Mouse (Mus musculus) forebrain, embryonic 10.5 days (tissue): ENCODE results near the gene Cdan1. TPM values are rescaled to one million over a fixed set of nuclear protein-coding genes. Genes with fewer than 3 reads are reported as not detected.

Source experiments
- DNase-seq: peaks from one replicate; pipeline ENCODE4 v3.0.0-alpha.2; 2017; ENCODE audit warnings: low spot score; ENCODE audit errors: extremely low spot score
- H3K27ac ChIP-seq: fragments of 300-500 bp; sonication (generic); 2 replicates; pipeline ENCODE4 v1.5.1; 2016; ENCODE audit warnings: mild to moderate bottlenecking
- H3K27me3 ChIP-seq: fragments of 300-500 bp; sonication (generic); 2 replicates; pipeline ENCODE4 v1.6.1; 2016; ENCODE audit warnings: mild to moderate bottlenecking; ENCODE audit not compliant: poor library complexity, severe bottlenecking
- H3K36me3 ChIP-seq: fragments of 300-500 bp; sonication (generic); replicated peaks from 2 replicates; pipeline ENCODE4 v1.6.1; 2016; ENCODE audit warnings: mild to moderate bottlenecking, moderate library complexity
- H3K4me1 ChIP-seq: fragments of 300-500 bp; sonication (generic); 2 replicates; pipeline ENCODE4 v1.6.1; 2016
- H3K4me3 ChIP-seq: fragments of 300-500 bp; sonication (generic); 2 replicates; pipeline ENCODE4 v1.5.1; 2016; ENCODE audit warnings: mild to moderate bottlenecking, moderate library complexity
- H3K9me3 ChIP-seq: fragments of 300-500 bp; sonication (generic); 2 replicates; pipeline ENCODE4 v1.6.1; 2016; ENCODE audit warnings: mild to moderate bottlenecking, moderate library complexity
- WGBS: fragments of 180-500 bp; shearing (Covaris S2); methylation state at CpG from one replicate; pipeline ENCODE4 v1.1.7; 2016; 5-methylcytosine and 5-hydroxymethylcytosine counted together
- polyA plus RNA-seq: library from polyadenylated mRNA; unstranded; fragments of >200 nt; fragmentation: Nextera tagmentation; extraction: Ambion mirVana; gene quantifications from 2 replicates; pipeline ENCODE4 v1.2.1, GENCODE M21; 2016

Cdan1 gene
- polyA plus RNA-seq, 1 experiment from 2014 or later, result 4.7 TPM

DNA sequence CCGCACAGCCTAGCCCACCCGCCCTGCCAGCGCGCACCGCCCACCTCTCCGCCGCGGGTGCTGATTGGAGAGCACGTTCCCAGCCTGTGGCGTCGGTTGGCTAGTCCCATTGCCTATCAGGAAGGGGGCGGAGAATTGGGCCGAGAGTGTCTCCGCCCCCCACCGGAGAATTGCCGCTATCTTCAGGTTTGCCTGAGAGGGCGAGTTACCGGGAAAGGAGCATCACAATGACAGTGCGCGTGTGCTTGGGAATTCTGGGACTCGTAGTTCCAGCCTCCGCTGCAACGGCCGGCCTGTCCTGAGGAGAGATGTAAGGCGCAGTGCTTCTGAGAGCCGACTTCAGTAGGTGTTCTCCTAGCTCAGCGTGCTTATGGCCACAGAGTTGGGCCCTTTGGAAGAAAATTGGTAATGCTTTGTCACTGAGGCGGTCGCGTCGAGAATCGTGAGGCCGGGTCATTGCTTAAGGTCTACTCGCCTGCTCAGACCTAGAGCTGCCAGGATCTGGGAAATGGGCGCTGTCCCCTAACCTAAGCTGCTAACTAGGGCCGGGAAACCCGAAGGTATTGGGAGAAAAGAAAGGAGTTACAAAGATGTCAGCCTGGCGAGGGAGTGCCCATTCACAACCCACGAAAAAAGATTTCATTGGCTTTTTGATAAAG lies 625 bp upstream of the Cdan1 start, which contains the start of gene Ttbk2:
TSS of gene Ttbk2 (minus strand) at position 181 of the 659 bp plus-strand sequence.
- Histone ChIP-seq H3K36me3 (no peaks in the 10 kb centered on the region), H3K4me3 (peak within 1 kb of the TSS; percentile 94), H3K9me3 (no peaks in the 10 kb centered on the region), H3K4me1 (peaks cover 22% of the 10 kb centered on the region), H3K27me3 (no peaks in the 10 kb centered on the region), H3K27ac (peak within 1 kb of the TSS; percentile 91)
- DNase-seq, result peak; percentile 97
- under 1% methylated on average over 39 of the region's 39 CpGs for WGBS

DNA sequence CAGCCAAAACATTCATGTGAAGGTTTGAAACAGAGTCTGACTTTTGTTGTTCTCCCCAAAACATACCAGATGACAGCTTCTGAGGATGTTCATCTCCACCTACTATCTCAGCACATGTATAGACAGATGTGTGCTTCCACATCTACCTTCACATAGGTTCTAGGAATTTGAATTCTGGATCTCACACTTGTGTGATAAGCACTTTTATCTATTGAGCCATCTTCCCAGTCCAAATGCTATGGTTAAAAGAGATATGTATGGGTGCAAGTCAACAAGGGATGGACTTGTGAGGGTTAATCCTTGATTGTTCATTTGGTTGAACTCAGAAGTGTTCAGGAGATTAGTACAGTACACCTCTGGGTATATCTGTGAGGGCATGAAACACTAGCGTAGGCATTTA lies 4.6 kb downstream of the Cdan1 start:
- Histone ChIP-seq H3K27ac (no peak overlapping the region), H3K4me1 (peaks cover 12% of the 10 kb centered on the region), H3K27me3 (no peaks in the 10 kb centered on the region), H3K9me3 (no peaks in the 10 kb centered on the region), H3K4me3 (no peak overlapping the region), H3K36me3 (no peaks in the 10 kb centered on the region)
- 92% methylated on average over 1 of the region's 1 CpGs for WGBS
- DNase-seq, result no peak

- H3K27ac ChIP-seq, result no peak overlapping the region
- no peaks in the 10 kb centered on the region for H3K36me3 ChIP-seq
- no peak for DNase-seq
- peaks cover 7% of the 10 kb centered on the region for H3K4me1 ChIP-seq
- no peaks in the 10 kb centered on the region for H3K9me3 ChIP-seq
- WGBS, result 92% methylated on average over 4 of the region's 4 CpGs
- no peaks in the 10 kb centered on the region for H3K27me3 ChIP-seq
- no peak overlapping the region for H3K4me3 ChIP-seq
These were observed 5.9 kb downstream of the Cdan1 start for GRCm38 (mm10) chr2:120843990-120844389.

GRCm38 (mm10) chr2:120841211-120841610 lies 8.7 kb downstream of the Cdan1 start:
- H3K4me1 ChIP-seq, result no peaks in the 10 kb centered on the region
- no peak overlapping the region for H3K4me3 ChIP-seq
- H3K36me3 ChIP-seq, result peaks cover 6% of the 10 kb centered on the region
- H3K27ac ChIP-seq, result no peak overlapping the region
- H3K9me3 ChIP-seq, result peaks cover 9% of the 10 kb centered on the region; the same call in 1 of the 2 replicates
- WGBS, result 94% methylated on average over 1 of the region's 1 CpGs
- no peaks in the 10 kb centered on the region for H3K27me3 ChIP-seq
- DNase-seq, result no peak

DNA sequence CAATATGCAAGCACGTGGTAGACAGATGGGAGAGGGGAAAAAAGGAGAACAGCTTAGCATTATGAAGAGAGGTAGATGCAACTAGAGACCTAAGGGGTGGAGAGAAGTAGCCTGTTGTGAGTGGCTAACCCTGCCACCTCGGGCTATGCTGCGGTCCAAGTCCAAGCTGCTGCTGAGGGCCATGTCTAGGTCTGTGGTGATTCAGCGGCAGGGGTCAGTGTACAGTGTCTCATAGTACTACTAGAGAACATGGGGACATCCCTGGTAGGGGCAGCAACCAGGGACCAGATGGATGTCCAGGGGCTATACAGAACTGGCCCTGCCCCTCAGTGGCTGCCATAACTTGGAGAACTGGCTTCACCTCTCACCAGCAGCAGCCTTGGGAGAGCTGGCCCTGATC lies 14.8 kb downstream of the Cdan1 start:
- Histone ChIP-seq H3K36me3 (peaks cover 38% of the 10 kb centered on the region), H3K9me3 (peaks cover 17% of the 10 kb centered on the region; the same call in 1 of the 2 replicates), H3K4me1 (no peaks in the 10 kb centered on the region), H3K27me3 (no peaks in the 10 kb centered on the region), H3K4me3 (no peak overlapping the region), H3K27ac (no peak overlapping the region)
- WGBS, result 95% methylated on average over 4 of the region's 4 CpGs
- DNase-seq, result no peak

DNA sequence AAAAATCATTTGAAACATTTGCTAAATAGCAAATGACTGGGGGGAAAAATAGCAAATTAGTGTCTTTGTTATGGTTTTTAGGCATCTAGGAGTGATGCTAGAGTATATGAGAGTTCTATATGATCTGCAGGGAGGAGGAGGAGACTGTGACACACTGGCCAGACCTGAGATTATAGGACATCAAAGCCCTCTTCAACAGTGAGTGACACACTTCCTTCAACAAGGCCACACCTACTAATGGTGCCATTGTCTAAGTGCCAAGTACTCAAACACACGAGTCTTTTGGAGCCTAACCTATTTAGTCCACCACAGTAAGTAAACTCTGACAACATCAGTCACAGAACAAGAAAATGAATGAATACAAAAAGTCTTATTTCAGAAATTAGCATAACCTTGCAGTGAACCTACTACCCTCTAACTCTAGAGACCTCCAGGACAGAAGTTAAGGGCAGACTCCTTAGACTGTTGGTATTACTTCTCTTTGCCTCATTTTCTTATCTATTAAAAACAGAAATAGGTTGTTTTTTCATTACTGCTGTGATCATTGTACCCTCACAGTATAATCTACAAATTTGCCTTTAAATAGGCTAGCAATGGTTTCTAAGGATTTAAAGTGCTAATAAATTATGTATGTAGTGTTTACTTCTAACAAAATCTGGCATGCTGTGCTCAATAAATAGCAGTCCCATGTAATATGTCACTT lies 22.8 kb downstream of the Cdan1 start:
- DNase-seq, result no peak
- no peaks in the 10 kb centered on the region for H3K9me3 ChIP-seq
- no peaks in the 10 kb centered on the region for H3K27me3 ChIP-seq
- 63% methylated on average over 1 of the region's 1 CpGs for WGBS
- no peak overlapping the region for H3K27ac ChIP-seq
- peaks cover 17% of the 10 kb centered on the region for H3K36me3 ChIP-seq
- no peak overlapping the region for H3K4me3 ChIP-seq
- H3K4me1 ChIP-seq, result no peaks in the 10 kb centered on the region

DNA sequence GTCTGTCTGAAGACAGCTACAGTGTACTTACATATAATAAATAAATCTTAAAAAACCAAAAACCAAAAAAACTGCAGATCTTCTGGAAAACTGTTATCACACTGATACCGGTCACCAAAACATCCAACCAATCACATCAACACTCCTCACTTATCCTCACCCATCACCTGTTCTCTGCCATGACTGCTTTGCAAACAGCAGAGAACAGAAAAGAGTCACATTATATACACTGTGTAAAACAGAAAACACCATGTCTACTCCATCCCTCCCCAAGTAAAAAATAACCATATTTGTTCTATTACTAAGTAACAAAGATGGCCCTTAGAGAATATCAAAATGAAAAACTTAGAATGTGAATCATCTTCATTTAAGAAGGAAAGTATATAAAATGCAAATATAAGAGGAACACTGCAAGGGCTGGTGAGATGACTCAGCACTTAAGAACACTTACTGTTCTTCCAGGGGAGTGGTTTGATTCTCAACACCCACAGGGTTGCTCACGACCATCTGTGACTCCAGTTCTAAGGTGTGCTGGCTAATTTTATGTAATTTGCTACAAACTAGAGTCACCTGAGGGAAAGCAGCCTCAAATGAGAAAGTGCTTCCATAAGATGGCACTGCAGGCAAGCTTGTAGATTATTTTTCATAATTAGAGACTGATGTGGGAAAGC lies 79.5 kb downstream of the Cdan1 start:
- Histone ChIP-seq H3K27me3 (no peaks in the 10 kb centered on the region), H3K4me3 (no peak overlapping the region), H3K36me3 (peaks cover 44% of the 10 kb centered on the region), H3K27ac (no peak overlapping the region), H3K4me1 (no peaks in the 10 kb centered on the region), H3K9me3 (no peaks in the 10 kb centered on the region)
- WGBS, result 98% methylated on average over 2 of the region's 2 CpGs
- no peak for DNase-seq

DNA sequence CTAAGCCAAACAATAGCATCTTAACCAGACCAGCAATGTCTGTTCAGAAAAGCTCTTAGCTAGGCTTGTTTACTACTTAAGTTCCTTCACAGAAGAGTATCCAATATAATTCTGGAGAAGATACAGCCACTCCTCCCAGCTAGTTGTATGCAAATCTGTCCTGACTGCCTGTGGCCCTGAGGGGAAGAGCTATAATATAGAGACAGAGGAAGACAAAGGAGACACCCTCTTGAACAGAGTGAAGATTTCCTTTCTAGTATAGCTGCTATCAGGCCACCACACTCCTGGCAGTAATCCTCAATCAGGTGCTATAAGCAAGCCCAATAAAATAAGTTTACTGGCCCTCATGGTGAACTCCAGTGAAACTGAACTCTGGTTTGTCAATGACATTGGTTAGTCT lies 88.0 kb downstream of the Cdan1 start:
- peaks cover 40% of the 10 kb centered on the region for H3K36me3 ChIP-seq
- no peak overlapping the region for H3K27ac ChIP-seq
- DNase-seq, result no peak
- no peaks in the 10 kb centered on the region for H3K4me1 ChIP-seq
- no peaks in the 10 kb centered on the region for H3K9me3 ChIP-seq
- H3K4me3 ChIP-seq, result no peak overlapping the region
- no peaks in the 10 kb centered on the region for H3K27me3 ChIP-seq

DNA sequence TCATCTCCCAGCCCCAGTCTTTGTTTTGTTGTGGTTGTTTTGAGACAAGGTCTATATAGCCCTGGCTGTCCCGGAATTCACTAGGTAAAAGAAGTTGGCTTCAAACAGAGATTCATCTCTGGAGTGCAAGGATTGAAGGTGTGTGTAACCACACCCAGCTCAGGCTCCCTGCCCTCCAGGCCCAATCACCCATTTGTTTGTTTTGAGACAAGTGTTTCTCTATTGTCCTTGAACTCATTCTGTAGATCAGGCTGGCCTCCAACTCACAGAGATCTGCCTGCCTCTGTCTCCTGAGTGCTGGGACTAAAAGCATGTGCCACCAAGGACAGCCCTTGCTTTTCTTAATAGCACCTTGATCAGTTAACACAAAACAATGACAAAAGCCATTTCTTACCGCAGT lies 101.9 kb downstream of the Cdan1 start:
- no peaks in the 10 kb centered on the region for H3K4me1 ChIP-seq
- H3K36me3 ChIP-seq, result peaks cover 70% of the 10 kb centered on the region
- no peaks in the 10 kb centered on the region for H3K27me3 ChIP-seq
- no peak overlapping the region for H3K27ac ChIP-seq
- 93% methylated on average over 2 of the region's 2 CpGs for WGBS
- H3K4me3 ChIP-seq, result no peak overlapping the region
- no peak for DNase-seq
- no peaks in the 10 kb centered on the region for H3K9me3 ChIP-seq

GRCm38 (mm10) chr2:120745496-120745895 lies 104.4 kb downstream of the Cdan1 start:
- no peak overlapping the region for H3K4me3 ChIP-seq
- H3K4me1 ChIP-seq, result no peaks in the 10 kb centered on the region
- no peak overlapping the region for H3K27ac ChIP-seq
- peaks cover 74% of the 10 kb centered on the region for H3K36me3 ChIP-seq
- WGBS, result 91% methylated on average over 1 of the region's 1 CpGs
- H3K27me3 ChIP-seq, result no peaks in the 10 kb centered on the region
- DNase-seq, result no peak
- H3K9me3 ChIP-seq, result no peaks in the 10 kb centered on the region

GRCm38 (mm10) chr2:120731877-120732530 lies 117.9 kb downstream of the Cdan1 start:
- Histone ChIP-seq H3K27ac (peak overlapping the region; percentile 93), H3K9me3 (no peaks in the 10 kb centered on the region), H3K4me1 (peaks cover 38% of the 10 kb centered on the region), H3K4me3 (peak overlapping the region; percentile 100), H3K27me3 (no peaks in the 10 kb centered on the region), H3K36me3 (peaks cover 21% of the 10 kb centered on the region)
- 33% methylated on average over 7 of the region's 7 CpGs for WGBS
- DNase-seq, result no peak

DNA sequence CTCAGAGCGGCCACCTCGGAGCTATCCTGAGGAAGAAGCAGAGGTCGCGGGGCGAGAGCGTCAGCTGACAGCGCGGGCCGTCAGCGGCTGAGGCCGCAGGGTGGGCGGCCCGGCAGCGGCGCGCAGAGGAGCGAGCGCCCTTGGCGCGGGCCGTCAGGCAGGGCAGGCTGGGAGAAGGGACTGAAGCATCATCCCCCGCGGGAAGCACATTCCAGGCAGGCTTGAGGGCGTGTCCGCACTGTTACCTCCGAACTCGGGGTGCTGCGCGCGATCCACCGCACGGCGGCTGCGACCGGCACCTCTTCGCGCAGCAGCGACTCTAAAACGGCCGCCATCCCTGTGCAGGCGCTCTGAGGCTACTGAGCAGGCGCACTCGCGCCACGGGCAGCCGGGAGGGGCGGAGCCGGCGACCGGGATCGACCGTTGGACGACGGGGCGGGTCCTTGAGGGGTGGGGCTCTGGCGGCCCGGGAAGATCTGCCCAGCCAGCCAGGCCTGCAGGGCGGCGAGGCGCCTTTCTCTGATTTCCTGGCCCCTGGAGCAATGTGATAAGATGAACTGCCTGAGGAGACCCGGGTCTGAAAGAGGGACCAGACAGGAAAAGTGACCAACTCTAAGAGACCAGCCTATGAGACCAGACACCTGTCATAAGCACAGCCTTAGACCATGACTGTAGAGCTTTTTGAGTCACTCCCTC lies 118.6 kb downstream of the Cdan1 start:
- peak; percentile 96 for DNase-seq
- H3K36me3 ChIP-seq, result peaks cover 28% of the 10 kb centered on the region
- H3K4me1 ChIP-seq, result peaks cover 38% of the 10 kb centered on the region
- peak overlapping the region; percentile 93 for H3K27ac ChIP-seq
- H3K4me3 ChIP-seq, result peak overlapping the region; percentile 100
- under 1% methylated on average over 61 of the region's 61 CpGs for WGBS
- no peaks in the 10 kb centered on the region for H3K27me3 ChIP-seq
- H3K9me3 ChIP-seq, result no peaks in the 10 kb centered on the region
